Mouse (Mus musculus): ENCODE measurements around the gene Arap1. TPM values are rescaled to one million over a fixed set of nuclear protein-coding genes. Genes with fewer than 3 reads are reported as not detected.

The Arap1 gene
- polyA plus RNA-seq, 1 experiment, result 363 TPM

DNA sequence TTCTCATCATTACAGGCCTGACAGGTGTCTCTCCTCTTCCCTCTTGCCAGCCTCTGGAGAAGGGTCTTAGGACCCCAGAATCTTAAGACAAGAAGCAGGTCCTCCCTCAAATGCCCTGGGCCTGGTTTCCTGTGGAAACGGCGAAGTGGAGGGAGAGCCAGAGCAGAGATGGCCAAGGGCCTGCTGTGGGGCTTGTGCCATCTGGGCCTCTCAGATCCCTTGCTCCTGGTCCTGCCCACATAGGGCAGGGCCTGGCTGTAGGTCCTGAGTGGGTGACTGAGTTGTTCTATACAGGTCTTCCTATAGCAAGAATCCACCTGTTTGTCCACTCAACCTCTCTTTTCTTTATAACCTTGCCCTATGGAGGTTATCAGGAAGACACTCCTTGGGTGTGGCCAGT is 12.6 kb upstream of the Arap1 start:
- H3K4me3 ChIP-seq (ENCODE audit: insufficient read depth, low read length), result no peak overlapping the region
- no peak overlapping the region for H3K27ac ChIP-seq (ENCODE audit: insufficient read depth, low read depth, low read length)
- peaks cover 3% of the 10 kb centered on the region; the same call in 1 of the 2 replicates for H3K4me1 ChIP-seq (ENCODE audit: control insufficient read depth, insufficient read depth, low read length)
- TF ChIP-seq CTCF (IDR thresholded peaks at IDR 0.05; ENCODE audit: low read depth, low read length), result no peak

DNA sequence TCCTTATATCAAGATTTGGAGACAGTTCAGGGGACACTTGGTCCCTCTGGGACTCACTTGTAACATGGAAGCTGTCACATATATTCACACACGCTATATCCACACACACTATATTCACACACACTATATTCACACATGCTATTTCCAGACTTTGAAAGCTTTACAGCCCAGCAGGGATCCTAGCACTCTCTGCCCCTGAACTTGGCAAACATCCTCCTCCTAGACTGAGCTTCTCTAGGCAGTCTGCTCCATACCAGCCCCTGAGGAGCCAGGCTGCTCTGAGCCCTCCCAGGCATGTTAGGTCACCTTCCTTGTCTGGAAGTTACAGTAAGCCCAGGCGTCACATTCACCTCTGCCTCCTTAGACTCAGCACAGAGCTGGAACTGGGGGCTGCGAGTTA is 11.2 kb upstream of the Arap1 start:
- no peak for TF ChIP-seq POLR2A (IDR thresholded peaks at IDR 0.05; ENCODE audit: borderline replicate concordance, low read depth, low read length)
- no peak for TF ChIP-seq CTCF (IDR thresholded peaks at IDR 0.05; ENCODE audit: low read depth, low read length)
- peaks cover 6% of the 10 kb centered on the region for H3K4me1 ChIP-seq (ENCODE audit: control insufficient read depth, insufficient read depth, low read length)
- H3K4me3 ChIP-seq (ENCODE audit: insufficient read depth, low read length), result no peak overlapping the region
- H3K27ac ChIP-seq (ENCODE audit: insufficient read depth, low read depth, low read length), result no peak overlapping the region

DNA sequence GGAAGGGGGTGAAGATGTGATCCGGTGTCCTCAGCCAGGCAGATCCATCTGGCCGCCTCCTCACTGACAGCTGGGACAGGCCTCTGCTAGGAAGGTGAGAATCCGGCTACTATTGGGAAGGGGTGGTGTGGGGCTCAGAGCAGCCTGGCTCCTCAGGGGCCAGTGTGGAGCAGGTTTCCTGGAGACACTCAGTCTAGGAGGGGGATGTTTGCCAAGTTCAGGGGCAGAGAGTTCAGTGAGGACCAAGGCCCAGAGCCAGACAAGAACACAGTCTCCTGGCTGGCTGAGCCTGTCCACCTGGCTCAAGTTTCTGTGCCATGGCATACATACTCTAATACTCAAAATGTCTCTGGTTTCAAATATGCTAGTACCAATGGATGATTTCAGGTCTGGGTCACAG is 10.5 kb upstream of the Arap1 start:
- Histone ChIP-seq H3K27ac (ENCODE audit: insufficient read depth, low read depth, low read length) (no peak overlapping the region), H3K4me3 (ENCODE audit: insufficient read depth, low read length) (no peak overlapping the region), H3K4me1 (ENCODE audit: control insufficient read depth, insufficient read depth, low read length) (peaks cover 8% of the 10 kb centered on the region)
- TF ChIP-seq CTCF (IDR thresholded peaks at IDR 0.05; ENCODE audit: low read depth, low read length), result no peak
- TF ChIP-seq POLR2A (IDR thresholded peaks at IDR 0.05; ENCODE audit: borderline replicate concordance, low read depth, low read length), result no peak

DNA sequence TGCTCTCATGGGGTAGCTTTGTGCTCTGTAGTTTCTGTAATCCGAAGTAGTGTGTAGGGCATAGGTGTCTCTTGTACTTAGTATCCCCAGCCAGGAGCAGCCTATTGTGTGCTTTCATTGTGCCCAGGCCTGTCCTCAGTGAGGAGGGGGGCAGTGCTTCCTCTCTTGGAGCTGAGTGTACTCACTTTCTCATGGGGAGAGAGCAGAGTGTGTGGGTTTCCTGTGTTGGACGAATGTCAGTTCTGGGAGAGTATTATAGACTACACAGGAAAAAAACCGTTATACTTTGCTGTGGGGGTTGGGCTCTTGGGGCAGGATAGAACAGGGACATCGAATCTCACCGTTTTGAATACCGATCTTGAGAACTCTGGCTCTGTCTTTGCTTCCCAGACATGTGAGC is 6.5 kb upstream of the Arap1 start:
- TF ChIP-seq POLR2A (IDR thresholded peaks at IDR 0.05; ENCODE audit: borderline replicate concordance, low read depth, low read length) (no peak), CTCF (IDR thresholded peaks at IDR 0.05; ENCODE audit: low read depth, low read length) (no peak)
- H3K27ac ChIP-seq (ENCODE audit: insufficient read depth, low read depth, low read length), result no peak overlapping the region
- H3K4me3 ChIP-seq (ENCODE audit: insufficient read depth, low read length), result no peak overlapping the region
- H3K4me1 ChIP-seq (ENCODE audit: control insufficient read depth, insufficient read depth, low read length), result peaks cover 19% of the 10 kb centered on the region

DNA sequence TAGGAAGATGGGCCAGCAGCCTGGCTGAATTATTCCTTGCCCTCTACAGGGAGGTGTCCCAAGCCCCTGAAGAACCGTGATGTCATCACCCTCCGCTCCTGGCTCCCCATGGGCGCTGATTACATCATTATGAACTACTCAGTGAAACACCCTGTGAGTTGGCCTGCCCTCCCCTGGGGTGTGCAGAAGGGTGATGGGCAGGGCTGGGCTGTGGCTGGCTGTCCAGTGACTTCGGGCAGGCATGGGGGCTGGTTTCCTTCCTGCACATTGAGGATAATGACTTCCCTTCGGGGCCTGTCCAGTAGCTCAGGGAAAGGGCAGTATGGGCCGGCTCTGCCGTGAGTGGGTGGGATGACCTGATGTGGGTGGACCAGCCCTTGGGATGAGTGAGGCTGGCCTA is 4.7 kb upstream of the Arap1 start:
- TF ChIP-seq POLR2A (IDR thresholded peaks at IDR 0.05; ENCODE audit: borderline replicate concordance, low read depth, low read length) (no peak), CTCF (IDR thresholded peaks at IDR 0.05; ENCODE audit: low read depth, low read length) (no peak)
- Histone ChIP-seq H3K4me3 (ENCODE audit: insufficient read depth, low read length) (no peak overlapping the region), H3K4me1 (ENCODE audit: control insufficient read depth, insufficient read depth, low read length) (peaks cover 23% of the 10 kb centered on the region), H3K27ac (ENCODE audit: insufficient read depth, low read depth, low read length) (no peak overlapping the region)

DNA sequence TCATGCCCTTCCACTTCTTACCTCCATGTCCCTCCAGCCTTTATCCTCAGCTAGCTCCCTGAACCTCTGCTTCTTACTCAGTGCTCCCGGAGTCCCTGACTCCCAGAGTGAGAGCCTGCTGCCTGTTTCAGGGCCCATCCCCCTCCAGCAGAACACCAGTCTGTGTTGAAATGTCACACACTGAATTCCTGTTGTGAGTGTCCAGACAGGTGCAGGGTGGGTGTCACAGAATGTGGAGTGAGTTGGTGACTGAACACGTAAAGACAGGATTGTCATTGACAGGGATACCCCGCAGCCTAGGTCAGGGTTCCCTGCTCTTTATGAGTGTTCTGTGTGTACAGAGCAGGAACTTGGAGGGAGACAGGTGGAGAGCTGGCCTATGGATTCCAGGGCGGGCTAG is 3.0 kb upstream of the Arap1 start:
- peaks cover 33% of the 10 kb centered on the region for H3K4me1 ChIP-seq (ENCODE audit: control insufficient read depth, insufficient read depth, low read length)
- H3K4me3 ChIP-seq (ENCODE audit: insufficient read depth, low read length), result no peak overlapping the region
- TF ChIP-seq POLR2A (IDR thresholded peaks at IDR 0.05; ENCODE audit: borderline replicate concordance, low read depth, low read length) (no peak), CTCF (IDR thresholded peaks at IDR 0.05; ENCODE audit: low read depth, low read length) (no peak)
- no peak overlapping the region for H3K27ac ChIP-seq (ENCODE audit: insufficient read depth, low read depth, low read length)

DNA sequence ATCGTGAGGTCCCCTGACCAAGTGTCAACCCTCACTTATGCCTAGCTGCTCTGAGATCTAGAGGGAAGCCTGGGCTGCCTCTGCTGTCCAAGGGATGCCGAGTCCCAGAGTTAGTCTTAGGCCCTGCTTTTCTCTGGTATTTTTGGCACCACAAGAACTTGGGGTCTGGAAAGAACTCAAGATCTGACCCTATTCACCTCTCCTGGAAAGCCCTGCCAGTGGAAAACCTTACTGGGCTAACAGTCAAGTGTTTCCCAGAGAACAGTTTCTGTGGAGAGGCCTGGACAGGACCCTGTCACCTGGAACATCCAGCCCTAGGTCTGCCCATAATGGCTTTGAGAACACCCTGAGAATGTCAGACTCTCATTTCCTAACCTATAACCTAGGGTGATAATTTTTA is 876 bp upstream of the Arap1 start:
- TF ChIP-seq CTCF (IDR thresholded peaks at IDR 0.05; ENCODE audit: low read depth, low read length), result no peak
- TF ChIP-seq POLR2A (IDR thresholded peaks at IDR 0.05; ENCODE audit: borderline replicate concordance, low read depth, low read length), result no peak
- H3K4me3 ChIP-seq (ENCODE audit: insufficient read depth, low read length), result no peak overlapping the region

DNA sequence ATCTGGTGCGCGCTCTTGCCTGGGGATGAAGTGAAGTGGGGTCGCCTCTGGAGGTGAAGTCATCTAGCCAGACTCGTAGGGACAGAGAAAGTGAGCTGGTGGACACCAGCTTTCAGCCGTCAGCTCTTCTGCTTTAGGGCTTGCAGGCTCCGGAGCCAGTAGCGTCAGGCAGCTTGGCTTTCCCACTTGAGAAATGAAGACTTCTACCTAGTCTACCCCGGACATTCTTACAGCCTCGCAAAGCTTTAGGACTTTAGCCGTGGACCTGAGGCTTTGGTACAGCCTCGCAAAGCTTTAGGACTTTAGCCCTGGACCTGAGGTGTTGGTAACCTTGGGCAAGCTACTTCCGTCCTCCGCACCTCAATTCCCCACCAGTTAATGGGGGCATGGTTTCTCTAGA is 445 bp downstream of the Arap1 start:
- Histone ChIP-seq H3K4me3 (ENCODE audit: insufficient read depth, low read length) (peak overlapping the region; percentile 91), H3K4me1 (ENCODE audit: control insufficient read depth, insufficient read depth, low read length) (peaks cover 27% of the 10 kb centered on the region), H3K27ac (ENCODE audit: insufficient read depth, low read depth, low read length) (peak overlapping the region; percentile 16; the same call in 1 of the 2 replicates)
- no peak for TF ChIP-seq POLR2A (IDR thresholded peaks at IDR 0.05; ENCODE audit: borderline replicate concordance, low read depth, low read length)
- TF ChIP-seq CTCF (IDR thresholded peaks at IDR 0.05; ENCODE audit: low read depth, low read length), result no peak

More for the DNA sequence above, 876 bp upstream of the Arap1 start:
- Histone ChIP-seq H3K27ac (ENCODE audit: insufficient read depth, low read depth, low read length) (no peak overlapping the region), H3K4me1 (ENCODE audit: control insufficient read depth, insufficient read depth, low read length) (peaks cover 27% of the 10 kb centered on the region)

DNA sequence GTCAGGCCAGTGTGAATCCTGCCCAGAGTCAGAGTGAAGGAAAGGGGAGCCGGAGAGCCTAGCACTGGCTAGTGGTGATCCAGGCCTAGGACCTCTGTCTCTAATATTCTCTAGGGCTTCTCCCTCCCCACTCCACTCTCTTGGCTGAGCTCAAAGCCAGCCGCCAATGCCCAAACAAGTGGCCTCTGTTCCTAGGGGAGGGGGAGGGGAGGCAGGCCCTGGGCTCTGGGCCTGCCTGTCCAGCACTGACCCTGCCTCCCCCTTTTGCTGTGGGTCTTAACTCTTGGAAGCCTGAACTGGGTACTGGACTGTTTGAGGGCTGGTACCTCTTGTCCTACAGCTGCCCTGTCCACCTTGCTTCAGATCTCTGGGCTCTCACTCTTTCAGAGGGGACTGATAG is 2.0 kb downstream of the Arap1 start:
- no peak overlapping the region for H3K4me3 ChIP-seq (ENCODE audit: insufficient read depth, low read length)
- TF ChIP-seq POLR2A (IDR thresholded peaks at IDR 0.05; ENCODE audit: borderline replicate concordance, low read depth, low read length) (no peak), CTCF (IDR thresholded peaks at IDR 0.05; ENCODE audit: low read depth, low read length) (no peak)

DNA sequence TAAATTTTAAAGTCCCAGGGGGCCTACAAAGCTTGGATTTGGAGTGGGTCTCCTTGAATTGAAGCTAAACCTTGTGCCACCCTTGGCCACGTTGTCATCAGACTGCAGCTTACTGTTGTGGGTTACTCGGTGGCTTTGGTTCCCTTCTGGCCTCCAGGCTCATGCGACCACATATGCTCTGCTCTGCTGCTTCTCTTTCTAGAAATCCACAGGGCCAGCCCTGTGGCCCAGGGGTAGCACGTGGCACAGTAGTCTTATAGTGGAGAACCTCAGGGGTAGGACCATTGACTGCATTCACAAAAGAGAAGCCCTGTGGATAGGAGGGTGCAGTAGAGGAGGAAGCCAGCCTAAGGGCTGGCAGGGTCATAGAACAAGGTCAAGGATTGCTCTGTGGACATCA is 4.5 kb downstream of the Arap1 start:
- no peak for TF ChIP-seq CTCF (IDR thresholded peaks at IDR 0.05; ENCODE audit: low read depth, low read length)
- no peak for TF ChIP-seq POLR2A (IDR thresholded peaks at IDR 0.05; ENCODE audit: borderline replicate concordance, low read depth, low read length)
- Histone ChIP-seq H3K4me3 (ENCODE audit: insufficient read depth, low read length) (no peak overlapping the region), H3K4me1 (ENCODE audit: control insufficient read depth, insufficient read depth, low read length) (peaks cover 43% of the 10 kb centered on the region), H3K27ac (ENCODE audit: insufficient read depth, low read depth, low read length) (no peak overlapping the region)

More for the DNA sequence above, 2.0 kb downstream of the Arap1 start:
- H3K27ac ChIP-seq (ENCODE audit: insufficient read depth, low read depth, low read length), result no peak overlapping the region
- peaks cover 32% of the 10 kb centered on the region for H3K4me1 ChIP-seq (ENCODE audit: control insufficient read depth, insufficient read depth, low read length)

DNA sequence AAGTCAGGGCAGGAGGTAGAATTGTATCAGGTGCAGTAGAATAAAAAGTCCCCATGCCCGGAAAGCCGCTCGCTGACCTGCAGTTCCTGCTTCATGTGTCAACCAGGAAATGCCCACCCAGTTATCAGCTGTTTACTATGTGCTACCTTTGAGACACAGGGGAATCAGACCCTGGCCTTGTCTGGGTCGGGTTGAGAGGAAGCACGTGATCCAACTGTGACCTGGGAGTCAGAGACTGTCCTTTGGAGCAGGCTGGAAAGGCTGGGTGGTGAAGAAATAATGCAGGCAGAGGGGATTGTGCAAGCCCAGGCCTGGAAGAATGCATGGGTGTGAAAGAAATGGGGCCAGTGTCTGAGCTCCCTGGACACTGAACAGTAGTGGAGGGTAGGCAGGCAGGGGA is 6.6 kb downstream of the Arap1 start:
- H3K4me1 ChIP-seq (ENCODE audit: control insufficient read depth, insufficient read depth, low read length), result peaks cover 39% of the 10 kb centered on the region
- TF ChIP-seq POLR2A (IDR thresholded peaks at IDR 0.05; ENCODE audit: borderline replicate concordance, low read depth, low read length) (no peak), CTCF (IDR thresholded peaks at IDR 0.05; ENCODE audit: low read depth, low read length) (no peak)
- H3K27ac ChIP-seq (ENCODE audit: insufficient read depth, low read depth, low read length), result no peak overlapping the region
- H3K4me3 ChIP-seq (ENCODE audit: insufficient read depth, low read length), result no peak overlapping the region

All from bone marrow macrophage, adult 2 months (primary cell).